Mouse (Mus musculus): ENCODE results near the gene A630001G21Rik. TPM values are rescaled to one million over a fixed set of nuclear protein-coding genes. Genes with fewer than 3 reads are reported as not detected.

A630001G21Rik gene
- total RNA-seq, 1 experiment from 2014 or later: 54.3 TPM

- no peak for ATAC-seq (replicated peaks; ENCODE audit: low read depth, poor library complexity, severe bottlenecking)
Measured at GRCm38 (mm10) chr1:85739819-85740218, 38.6 kb downstream of the A630001G21Rik start.

GRCm38 (mm10) chr1:85739000-85739399 lies 39.4 kb downstream of the A630001G21Rik start:
- ATAC-seq (replicated peaks; ENCODE audit: low read depth, poor library complexity, severe bottlenecking): no peak

- ATAC-seq (replicated peaks; ENCODE audit: low read depth, poor library complexity, severe bottlenecking): peak; percentile 60
Measured at GRCm38 (mm10) chr1:85736355-85737184, 41.9 kb downstream of the A630001G21Rik start.

- ATAC-seq (replicated peaks; ENCODE audit: low read depth, poor library complexity, severe bottlenecking): peak; percentile 75
Measured at GRCm38 (mm10) chr1:85735463-85736123, 42.9 kb downstream of the A630001G21Rik start.

- ATAC-seq (replicated peaks; ENCODE audit: low read depth, poor library complexity, severe bottlenecking): no peak
Measured at GRCm38 (mm10) chr1:85734511-85734910, 43.9 kb downstream of the A630001G21Rik start.

GRCm38 (mm10) chr1:85732581-85732980 lies 45.9 kb downstream of the A630001G21Rik start:
- ATAC-seq (replicated peaks; ENCODE audit: low read depth, poor library complexity, severe bottlenecking): peak; percentile 46

GRCm38 (mm10) chr1:85730471-85730870 lies 48.0 kb downstream of the A630001G21Rik start:
- no peak for ATAC-seq (replicated peaks; ENCODE audit: low read depth, poor library complexity, severe bottlenecking)

GRCm38 (mm10) chr1:85720220-85720893 lies 58.1 kb downstream of the A630001G21Rik start:
- no peak for ATAC-seq (replicated peaks; ENCODE audit: low read depth, poor library complexity, severe bottlenecking)

GRCm38 (mm10) chr1:85719049-85719448 lies 59.4 kb downstream of the A630001G21Rik start:
- ATAC-seq (replicated peaks; ENCODE audit: low read depth, poor library complexity, severe bottlenecking): no peak

GRCm38 (mm10) chr1:85716447-85717027 lies 61.9 kb downstream of the A630001G21Rik start:
- ATAC-seq (replicated peaks; ENCODE audit: low read depth, poor library complexity, severe bottlenecking): no peak

GRCm38 (mm10) chr1:85714501-85714900 lies 63.9 kb downstream of the A630001G21Rik start:
- no peak for ATAC-seq (replicated peaks; ENCODE audit: low read depth, poor library complexity, severe bottlenecking)

GRCm38 (mm10) chr1:85706754-85707153 lies 71.7 kb downstream of the A630001G21Rik start:
- ATAC-seq (replicated peaks; ENCODE audit: low read depth, poor library complexity, severe bottlenecking): no peak

- ATAC-seq (replicated peaks; ENCODE audit: low read depth, poor library complexity, severe bottlenecking): no peak
Measured at GRCm38 (mm10) chr1:85705552-85705951, 72.9 kb downstream of the A630001G21Rik start.

GRCm38 (mm10) chr1:85703245-85704186 lies 74.9 kb downstream of the A630001G21Rik start:
- ATAC-seq (replicated peaks; ENCODE audit: low read depth, poor library complexity, severe bottlenecking): peak; percentile 95

GRCm38 (mm10) chr1:85702531-85702930 lies 75.9 kb downstream of the A630001G21Rik start:
- ATAC-seq (replicated peaks; ENCODE audit: low read depth, poor library complexity, severe bottlenecking): no peak

- peak; percentile 78 for ATAC-seq (replicated peaks; ENCODE audit: low read depth, poor library complexity, severe bottlenecking)
Measured at GRCm38 (mm10) chr1:85697721-85698493, 80.5 kb downstream of the A630001G21Rik start.

- ATAC-seq (replicated peaks; ENCODE audit: low read depth, poor library complexity, severe bottlenecking): no peak
Measured at GRCm38 (mm10) chr1:85695646-85696045, 82.8 kb downstream of the A630001G21Rik start.

- ATAC-seq (replicated peaks; ENCODE audit: low read depth, poor library complexity, severe bottlenecking): peak; percentile 51; the same call in 1 of the 2 replicates
Measured at GRCm38 (mm10) chr1:85693280-85693679, 85.2 kb downstream of the A630001G21Rik start.

All from common myeloid progenitor, adult 5-6 weeks (primary cell).